Mouse (Mus musculus) heart, adult 2 months (tissue): Measurements from ENCODE around the gene Mpped2.

Experiments used
- CTCF ChIP-seq: fragments of 200-600 bp; IDR thresholded peaks from 2 replicates; pipeline ENCODE4 v1.8.1; 2022; ENCODE audit warnings: antibody characterized with exemption, mild to moderate bottlenecking, moderate library complexity
- EP300 ChIP-seq: fragments of 200-500 bp; IDR thresholded peaks from 2 replicates; pipeline ENCODE4 v1.6.1; 2011; ENCODE audit warnings: low read depth, low read length, control low read depth; ENCODE audit not compliant: insufficient read depth
- POLR2A ChIP-seq: fragments of 200-500 bp; IDR thresholded peaks from 2 replicates; pipeline ENCODE4 v1.6.1; 2011; ENCODE audit warnings: mild to moderate bottlenecking, low read depth, low read length, control low read depth; ENCODE audit not compliant: insufficient read depth

DNA sequence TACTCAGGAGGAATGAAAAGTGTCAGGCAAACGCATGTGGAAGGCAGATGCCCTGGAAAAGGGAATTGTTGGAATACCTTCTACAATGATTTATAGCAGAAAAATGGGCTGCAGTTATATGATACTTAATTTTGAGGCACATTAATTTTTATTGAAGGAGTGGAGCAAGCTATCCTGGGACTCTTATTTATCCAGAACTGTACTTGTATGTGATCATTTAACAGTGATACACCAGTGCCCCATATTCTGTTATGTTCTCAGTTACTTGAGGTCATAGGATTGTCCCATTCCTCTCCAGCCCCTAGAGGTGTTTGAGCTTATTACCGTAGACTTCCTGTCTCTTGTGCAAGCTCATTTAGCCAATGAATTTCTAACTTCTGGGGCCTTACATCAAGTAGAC, 82.9 kb downstream of the Mpped2 start:
- TF ChIP-seq CTCF: no peak
- no peak for TF ChIP-seq EP300
- no peak for TF ChIP-seq POLR2A
